Mouse (Mus musculus) hindbrain, postnatal 0 days (tissue): ENCODE data around the gene Kcnn3. TPM values are rescaled to one million over a fixed set of nuclear protein-coding genes. Genes with fewer than 3 reads are reported as not detected.

Experiments used
- ATAC-seq: fragments of 200-750 bp; cut with Nextera tagmentation; 2 replicates; pipeline ENCODE4 v1.8.0; 2017; ENCODE audit warnings: mild to moderate bottlenecking, moderate TSS enrichment, moderate library complexity
- DNase-seq: peaks from one replicate; pipeline ENCODE4 v3.0.0-alpha.2; 2015; ENCODE audit warnings: low spot score
- H3K27ac ChIP-seq: fragments of 300-500 bp; sonication (generic); 2 replicates; pipeline ENCODE4 v1.5.1; 2014; ENCODE audit warnings: mild to moderate bottlenecking
- H3K27me3 ChIP-seq: fragments of 300-500 bp; sonication (generic); 2 replicates; pipeline ENCODE4 v1.6.1; 2014; ENCODE audit warnings: low read length, mixed read lengths; ENCODE audit not compliant: insufficient read depth
- H3K36me3 ChIP-seq: fragments of 300-500 bp; sonication (generic); 2 replicates; pipeline ENCODE4 v1.6.1; 2014; ENCODE audit warnings: low read length, mixed read lengths; ENCODE audit not compliant: insufficient read depth
- H3K4me1 ChIP-seq: fragments of 300-500 bp; sonication (generic); 2 replicates; pipeline ENCODE4 v1.6.1; 2014; ENCODE audit warnings: antibody characterized with exemption, low read length, mixed read lengths; ENCODE audit not compliant: insufficient read depth
- H3K4me2 ChIP-seq: fragments of 300-500 bp; sonication (generic); 2 replicates; pipeline ENCODE4 v1.6.1; 2014; ENCODE audit warnings: low read depth, mild to moderate bottlenecking, low read length, moderate library complexity, mixed read lengths
- H3K4me3 ChIP-seq: fragments of 300-500 bp; sonication (generic); 2 replicates; pipeline ENCODE4 v1.5.1; 2014; ENCODE audit warnings: low read length
- H3K9ac ChIP-seq: fragments of 300-500 bp; sonication (generic); replicated peaks from 2 replicates; pipeline ENCODE4 v1.6.1; 2014; ENCODE audit warnings: mild to moderate bottlenecking, low read length, moderate library complexity, mixed read lengths
- H3K9me3 ChIP-seq: fragments of 300-500 bp; sonication (generic); 2 replicates; pipeline ENCODE4 v1.6.1; 2016; ENCODE audit warnings: low read length, mixed read lengths
- CTCF ChIP-seq: IDR thresholded peaks from 2 replicates; pipeline ENCODE4 v1.5.1; 2016; ENCODE audit warnings: antibody characterized with exemption, control low read depth, low read depth
- WGBS: fragments of 180-500 bp; shearing (Covaris S2); extraction: QIAGEN DNeasy Blood & Tissue Kit; methylation state at CpG from one replicate; pipeline ENCODE4 v1.1.7; 2014; 5-methylcytosine and 5-hydroxymethylcytosine counted together
- polyA plus RNA-seq: library from polyadenylated mRNA; unstranded; fragments of >200 nt; fragmentation: Nextera tagmentation; extraction: Ambion mirVana; gene quantifications from 2 replicates; pipeline ENCODE4 v1.2.1, GENCODE M21; 2015
- total RNA-seq: library from RNA; depleted of rRNA; stranded (reverse); fragments of >200 nt; gene quantifications from 2 replicates; pipeline ENCODE4 v1.2.3, GENCODE M21; 2014; rRNA removed

Kcnn3 gene
- total RNA-seq (20.8 and 27.3 TPM in 2 replicates), polyA plus RNA-seq (7.2 and 7.4 TPM in 2 replicates)

DNA sequence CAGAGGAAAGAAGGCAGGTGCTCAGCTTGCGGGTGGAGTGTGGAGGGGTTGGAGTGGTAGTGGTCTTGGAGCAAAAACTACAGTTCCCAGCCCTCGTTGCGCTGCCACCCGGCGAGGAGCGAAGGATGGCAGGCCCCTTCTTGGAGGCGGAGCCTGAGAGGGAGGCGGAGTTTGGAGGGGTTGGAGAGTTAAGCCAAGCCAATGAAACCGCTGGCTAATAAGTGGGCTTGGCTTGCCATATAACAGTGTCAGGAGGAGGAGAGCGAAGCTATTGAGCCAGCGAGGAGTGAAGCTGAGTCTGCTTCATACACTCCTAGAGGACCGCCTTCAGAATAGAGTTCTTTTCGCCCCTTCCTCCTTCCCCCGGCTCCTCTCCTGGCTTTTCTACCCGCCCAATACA, at the start of gene Kcnn3:
Kcnn3 (plus strand) TSS at position 271 of the 400 bp plus-strand sequence.
- peak within 1 kb of the TSS; percentile 59 for H3K9ac ChIP-seq
- peak; percentile 94 for ATAC-seq
- peak; percentile 97 for DNase-seq
- H3K4me1 ChIP-seq, result peaks cover 12% of the 10 kb centered on the region
- whole genome bisulfite sequencing, result 0% methylated on average over 15 of the region's 15 CpGs
- no peaks in the 10 kb centered on the region for H3K36me3 ChIP-seq
- TF ChIP-seq CTCF, result no peak
- H3K4me3 ChIP-seq, result peak within 1 kb of the TSS; percentile 57
- H3K27me3 ChIP-seq, result no peaks in the 10 kb centered on the region
- H3K27ac ChIP-seq, result peak within 1 kb of the TSS; percentile 72
- H3K4me2 ChIP-seq, result peak within 1 kb of the TSS; percentile 74
- H3K9me3 ChIP-seq, result 0 out of 2 replicates have a peak, but pooled peaks cover 4% of the 10 kb centered on the region

DNA sequence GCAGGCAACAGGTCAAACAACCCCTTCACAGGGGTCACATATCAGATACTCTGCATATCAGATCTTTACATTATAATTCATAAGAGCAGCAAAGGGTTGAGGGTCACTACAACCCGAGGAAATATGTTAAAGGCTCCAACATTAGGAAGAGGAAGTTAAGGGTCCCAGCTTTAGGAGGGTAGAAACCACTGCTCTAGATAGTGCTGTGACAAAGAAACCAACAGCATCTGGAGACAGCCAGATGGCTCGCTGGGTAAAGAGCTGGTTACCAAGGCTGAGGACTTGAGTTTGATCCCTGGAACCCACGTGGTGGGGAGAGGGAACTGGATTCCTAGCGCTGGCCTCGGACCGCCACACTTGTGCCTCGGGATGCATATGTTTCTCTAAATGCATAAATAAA, 47.7 kb upstream of the Kcnn3 start:
- 76% methylated on average over 7 of the region's 7 CpGs for WGBS
- Histone ChIP-seq H3K9me3 (no peaks in the 10 kb centered on the region), H3K4me2 (no peak overlapping the region), H3K27me3 (no peaks in the 10 kb centered on the region), H3K4me1 (no peaks in the 10 kb centered on the region), H3K9ac (no peak overlapping the region), H3K4me3 (no peak overlapping the region), H3K27ac (no peak overlapping the region), H3K36me3 (peaks cover 9% of the 10 kb centered on the region)
- ATAC-seq (no peak), DNase-seq (no peak)
- no peak for TF ChIP-seq CTCF

DNA sequence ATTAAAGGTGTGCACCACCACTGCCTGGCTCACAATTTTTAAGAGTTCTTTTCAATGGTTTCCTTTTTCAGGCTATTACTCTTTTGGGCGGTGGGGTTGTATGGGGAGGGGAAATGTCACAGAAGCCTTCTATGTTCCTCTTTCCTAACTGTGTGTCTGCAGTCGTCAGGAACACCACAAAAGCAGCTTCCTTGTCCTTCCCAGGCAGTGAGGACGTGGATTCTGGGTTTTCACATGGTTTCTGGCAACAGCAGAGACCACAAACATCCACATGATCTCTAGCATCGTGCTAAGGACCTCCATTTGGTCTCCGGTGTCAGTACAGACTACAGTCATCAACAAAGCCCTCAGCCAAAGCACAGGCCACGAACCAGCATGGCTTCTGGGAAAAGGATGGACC, 46.1 kb upstream of the Kcnn3 start:
- ATAC-seq (no peak), DNase-seq (no peak)
- Histone ChIP-seq H3K9me3 (no peaks in the 10 kb centered on the region), H3K27me3 (no peaks in the 10 kb centered on the region), H3K27ac (no peak overlapping the region), H3K4me1 (no peaks in the 10 kb centered on the region), H3K4me3 (no peak overlapping the region), H3K9ac (no peak overlapping the region), H3K36me3 (peaks cover under 1% of the 10 kb centered on the region; the same call in 1 of the 2 replicates), H3K4me2 (no peak overlapping the region)
- TF ChIP-seq CTCF, result no peak
- WGBS, result 75% methylated on average over 6 of the region's 6 CpGs

GRCm38 (mm10) chr3:89479055-89479454, 40.9 kb upstream of the Kcnn3 start:
- Histone ChIP-seq H3K27me3 (no peaks in the 10 kb centered on the region), H3K27ac (no peak overlapping the region), H3K4me2 (no peak overlapping the region), H3K4me1 (no peaks in the 10 kb centered on the region), H3K4me3 (no peak overlapping the region), H3K36me3 (no peaks in the 10 kb centered on the region), H3K9ac (no peak overlapping the region), H3K9me3 (no peaks in the 10 kb centered on the region)
- no peak for TF ChIP-seq CTCF
- DNase-seq (no peak), ATAC-seq (no peak)
- 76% methylated on average over 6 of the region's 6 CpGs for WGBS

DNA sequence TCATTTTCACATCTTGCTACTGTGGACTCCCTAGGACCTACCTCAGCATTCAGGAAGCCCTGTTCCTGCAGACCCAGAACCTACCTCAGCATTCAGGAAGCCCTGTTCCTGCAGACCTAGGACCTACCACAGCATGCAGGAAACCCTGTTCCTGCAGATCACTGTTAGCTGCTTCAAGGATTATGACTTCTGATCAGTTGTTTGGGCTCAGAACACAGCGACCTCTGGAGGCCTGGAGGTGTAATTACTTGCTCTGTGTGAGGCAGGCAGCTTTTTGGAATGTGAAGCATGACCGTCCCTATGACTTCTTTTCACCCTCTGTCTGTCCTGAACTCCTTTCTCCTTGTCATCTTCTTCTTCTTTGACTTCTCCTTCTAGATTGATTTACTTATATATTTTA, 38.5 kb upstream of the Kcnn3 start:
- H3K4me2 ChIP-seq, result no peak overlapping the region
- no peaks in the 10 kb centered on the region for H3K9me3 ChIP-seq
- H3K4me1 ChIP-seq, result no peaks in the 10 kb centered on the region
- no peaks in the 10 kb centered on the region for H3K27me3 ChIP-seq
- ATAC-seq (no peak), DNase-seq (peak; percentile 10)
- no peak overlapping the region for H3K9ac ChIP-seq
- TF ChIP-seq CTCF, result peak; percentile 72
- WGBS, result 41% methylated on average over 2 of the region's 2 CpGs
- H3K27ac ChIP-seq, result no peak overlapping the region
- H3K36me3 ChIP-seq, result no peaks in the 10 kb centered on the region
- H3K4me3 ChIP-seq, result no peak overlapping the region

- no peak overlapping the region for H3K4me3 ChIP-seq
- WGBS, result 88% methylated on average over 5 of the region's 5 CpGs
- H3K4me2 ChIP-seq, result no peak overlapping the region
- no peak for ATAC-seq
- H3K36me3 ChIP-seq, result no peaks in the 10 kb centered on the region
- DNase-seq, result no peak
- no peaks in the 10 kb centered on the region for H3K9me3 ChIP-seq
- no peaks in the 10 kb centered on the region for H3K27me3 ChIP-seq
- no peak overlapping the region for H3K27ac ChIP-seq
- TF ChIP-seq CTCF, result no peak
- no peaks in the 10 kb centered on the region for H3K4me1 ChIP-seq
- H3K9ac ChIP-seq, result no peak overlapping the region
Measured at GRCm38 (mm10) chr3:89482249-89482648, 37.7 kb upstream of the Kcnn3 start.

- TF ChIP-seq CTCF, result peak; percentile 89
- Histone ChIP-seq H3K27ac (no peak overlapping the region), H3K36me3 (no peaks in the 10 kb centered on the region), H3K27me3 (no peaks in the 10 kb centered on the region), H3K9me3 (no peaks in the 10 kb centered on the region), H3K4me2 (no peak overlapping the region), H3K4me1 (no peaks in the 10 kb centered on the region), H3K9ac (no peak overlapping the region), H3K4me3 (no peak overlapping the region)
- DNase-seq (peak; percentile 66), ATAC-seq (peak; percentile 83)
- 21% methylated on average over 24 of the region's 24 CpGs for WGBS
Measured at GRCm38 (mm10) chr3:89484766-89485524, 35.0 kb upstream of the Kcnn3 start.
